Mouse (Mus musculus): ENCODE measurements at regions not wholly inside any gene's neighbourhood (a gene's known extent, or its start where the extent isn't known, plus 50 kb on each side); places are given as distances from the start of the nearest gene placed in this dataset.
A peak's percentile ranks its signal among the peaks of the same experiment; 100 is the strongest.

DNA sequence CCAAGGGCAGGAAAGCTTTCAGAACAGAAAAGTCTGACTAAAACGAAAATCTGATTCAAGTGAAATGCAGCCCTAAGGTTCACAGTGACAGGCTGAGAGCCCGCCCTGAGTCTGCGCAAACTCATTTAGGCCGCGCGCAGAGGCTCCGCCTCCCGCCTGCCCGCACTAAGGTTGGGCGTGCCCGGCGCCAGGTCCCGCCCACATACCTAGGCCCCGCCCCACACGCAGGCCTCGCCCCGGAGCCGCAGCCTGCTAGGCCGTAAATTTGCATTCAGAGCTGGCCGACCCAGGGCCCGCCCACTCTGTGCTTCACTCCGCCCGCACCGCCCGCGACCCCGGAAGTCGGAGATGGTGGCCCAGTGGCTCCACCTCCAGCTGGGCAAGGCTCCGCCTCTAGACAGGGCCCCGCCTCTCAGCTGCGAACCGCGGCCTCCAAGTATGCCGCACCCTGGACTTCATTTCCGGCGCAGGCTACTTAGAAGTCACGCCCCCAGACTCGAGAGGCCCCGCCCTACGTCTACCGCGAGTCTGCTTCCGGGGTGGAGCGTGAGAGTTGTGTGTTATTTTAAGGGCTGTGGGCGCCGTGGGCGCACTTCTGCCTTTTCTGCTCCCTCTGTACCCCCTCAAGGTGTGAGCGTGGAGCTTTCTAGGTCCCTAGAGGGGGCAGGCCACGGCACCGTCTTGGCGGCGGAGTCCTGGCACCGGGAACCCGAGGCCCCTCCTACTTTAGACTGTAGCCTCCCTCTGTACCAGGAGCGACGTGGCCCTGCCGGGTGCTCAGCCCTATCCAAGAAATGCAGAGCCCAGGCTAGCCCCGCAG is 52.3 kb upstream of the Wnt7b start:
- no peaks in the 10 kb centered on the region for H3K36me3 ChIP-seq (ENCODE audit: control insufficient read depth, insufficient read depth, low read length)
- no peaks in the 10 kb centered on the region for H3K9me3 ChIP-seq (ENCODE audit: control insufficient read depth, low read length)
- WGBS = under 1% methylated on average over 53 of the region's 58 CpGs
- 0 out of 2 replicates have a peak, but pooled peaks cover 3% of the 10 kb centered on the region for H3K4me1 ChIP-seq (ENCODE audit: control insufficient read depth, insufficient read depth, low read length)
- H3K27ac ChIP-seq (ENCODE audit: low read length) = peak overlapping the region; percentile 95
- H3K4me2 ChIP-seq (ENCODE audit: low read depth, low read length) = peak overlapping the region; percentile 66
- H3K9ac ChIP-seq (ENCODE audit: low read depth, low read length) = peak overlapping the region; percentile 87
- H3K4me3 ChIP-seq (ENCODE audit: low read length) = peak overlapping the region; percentile 76
- H3K27me3 ChIP-seq (replicated peaks; ENCODE audit: control insufficient read depth, insufficient read depth, low read length) = no peaks in the 10 kb centered on the region
- ATAC-seq = peak; percentile 98

DNA sequence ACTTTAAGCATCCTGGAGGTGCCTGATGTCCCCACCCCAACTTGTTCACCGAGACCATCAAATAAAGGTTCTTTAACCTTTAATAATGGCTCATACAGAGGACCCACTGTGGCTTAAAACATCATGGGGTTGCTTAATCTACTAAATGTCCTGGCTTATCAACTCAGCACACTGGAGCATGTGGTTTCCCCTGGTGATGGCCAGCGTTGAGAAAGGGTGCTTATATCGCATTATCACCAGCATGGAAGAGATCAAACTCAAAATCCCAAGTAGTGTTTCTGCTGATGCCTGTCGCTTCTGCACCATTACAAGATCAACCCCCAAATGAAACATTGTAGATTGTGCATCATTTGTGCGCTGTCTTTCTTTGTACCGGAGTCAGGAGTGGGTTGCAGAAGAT is 53.2 kb upstream of the Wnt7b start:
- Histone ChIP-seq H3K27ac (ENCODE audit: low read length) (no peak overlapping the region), H3K36me3 (ENCODE audit: control insufficient read depth, insufficient read depth, low read length) (no peaks in the 10 kb centered on the region), H3K4me3 (ENCODE audit: low read length) (peak overlapping the region; percentile 76; the same call in 1 of the 2 replicates), H3K9me3 (ENCODE audit: control insufficient read depth, low read length) (no peaks in the 10 kb centered on the region), H3K4me1 (ENCODE audit: control insufficient read depth, insufficient read depth, low read length) (0 out of 2 replicates have a peak, but pooled peaks cover 3% of the 10 kb centered on the region), H3K4me2 (ENCODE audit: low read depth, low read length) (peak overlapping the region; percentile 64; the same call in 1 of the 2 replicates), H3K9ac (ENCODE audit: low read depth, low read length) (peak overlapping the region; percentile 87), H3K27me3 (replicated peaks; ENCODE audit: control insufficient read depth, insufficient read depth, low read length) (no peaks in the 10 kb centered on the region)
- ATAC-seq = no peak
- WGBS = 92% methylated on average over 6 of the region's 6 CpGs

DNA sequence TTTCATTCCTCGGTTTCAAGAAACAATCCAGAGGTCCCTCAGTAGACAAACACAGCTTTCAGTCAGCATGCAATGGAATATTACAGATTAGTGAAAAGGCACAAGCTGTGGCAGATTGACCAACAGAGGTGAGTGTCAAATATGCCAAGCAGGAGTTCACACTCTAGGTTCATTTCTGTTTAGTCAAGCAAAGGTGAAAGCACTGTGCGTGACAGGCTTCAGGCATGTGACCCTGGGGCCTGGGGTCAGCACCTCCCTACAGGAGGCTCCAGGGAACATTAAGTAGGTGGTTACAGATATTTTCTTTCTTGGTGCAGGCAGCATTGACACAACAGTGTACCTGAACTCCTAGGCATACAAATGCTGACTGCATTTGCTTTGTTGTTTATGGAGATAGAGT is 57.3 kb upstream of the Wnt7b start:
- no peak for ATAC-seq
- 82% methylated on average over 2 of the region's 2 CpGs for WGBS
- H3K4me1 ChIP-seq (ENCODE audit: control insufficient read depth, insufficient read depth, low read length) = 0 out of 2 replicates have a peak, but pooled peaks cover 3% of the 10 kb centered on the region
- no peak overlapping the region for H3K27ac ChIP-seq (ENCODE audit: low read length)
- H3K9ac ChIP-seq (ENCODE audit: low read depth, low read length) = no peak overlapping the region
- no peaks in the 10 kb centered on the region for H3K9me3 ChIP-seq (ENCODE audit: control insufficient read depth, low read length)
- H3K36me3 ChIP-seq (ENCODE audit: control insufficient read depth, insufficient read depth, low read length) = no peaks in the 10 kb centered on the region
- H3K27me3 ChIP-seq (replicated peaks; ENCODE audit: control insufficient read depth, insufficient read depth, low read length) = no peaks in the 10 kb centered on the region
- H3K4me3 ChIP-seq (ENCODE audit: low read length) = no peak overlapping the region
- H3K4me2 ChIP-seq (ENCODE audit: low read depth, low read length) = no peak overlapping the region

DNA sequence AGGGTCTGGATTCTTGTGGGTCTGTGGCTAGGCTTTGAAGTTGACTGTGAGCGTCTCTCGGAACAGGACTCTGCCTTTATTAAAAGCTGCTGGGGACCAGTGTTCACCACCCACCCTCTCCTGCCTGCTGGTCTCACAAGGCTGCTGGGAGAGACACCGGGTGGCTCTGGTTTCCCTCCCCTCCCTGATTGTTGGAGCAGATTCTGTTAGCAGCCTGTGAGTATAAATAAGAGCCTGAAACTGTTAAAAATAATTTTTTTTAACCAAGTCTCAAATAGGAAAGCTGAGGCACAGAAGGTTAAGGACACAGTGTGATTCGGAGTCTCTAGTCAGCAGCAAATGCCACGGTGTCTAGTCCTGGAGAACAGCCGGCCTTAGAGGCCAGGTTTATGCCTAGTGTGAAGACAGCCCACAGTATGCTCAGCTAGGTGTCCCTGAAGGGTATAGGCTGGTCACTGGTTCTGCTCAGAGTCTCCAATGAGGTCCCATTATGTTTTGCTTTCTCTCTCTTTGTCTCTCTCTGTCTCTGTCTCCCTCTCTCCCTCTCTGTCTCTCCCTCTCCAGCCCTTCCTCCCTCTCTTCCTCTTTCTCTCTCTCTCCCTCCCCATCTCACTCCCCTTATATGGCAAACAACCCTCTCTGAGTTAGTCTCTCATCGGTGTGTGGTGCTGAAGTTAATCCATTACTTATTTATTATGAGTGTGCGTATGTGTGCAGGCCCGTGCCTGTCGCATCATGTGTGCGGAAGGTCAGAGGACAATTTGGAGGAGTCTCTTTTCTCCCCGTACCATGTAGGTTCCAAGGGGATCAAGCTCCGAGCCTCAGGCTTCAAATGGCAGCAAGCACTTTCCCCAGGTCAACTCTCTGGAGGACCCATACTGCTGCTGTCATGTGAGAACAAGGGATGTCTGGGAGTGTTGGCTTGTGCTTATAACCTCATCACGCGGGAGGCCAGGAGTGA is 59.1 kb upstream of the Wnt7b start:
- ATAC-seq = no peak
- WGBS = 71% methylated on average over 15 of the region's 15 CpGs
- Histone ChIP-seq H3K36me3 (ENCODE audit: control insufficient read depth, insufficient read depth, low read length) (no peaks in the 10 kb centered on the region), H3K4me3 (ENCODE audit: low read length) (no peak overlapping the region), H3K27ac (ENCODE audit: low read length) (no peak overlapping the region), H3K9ac (ENCODE audit: low read depth, low read length) (no peak overlapping the region), H3K4me2 (ENCODE audit: low read depth, low read length) (no peak overlapping the region), H3K4me1 (ENCODE audit: control insufficient read depth, insufficient read depth, low read length) (peaks cover 2% of the 10 kb centered on the region; the same call in 1 of the 2 replicates), H3K9me3 (ENCODE audit: control insufficient read depth, low read length) (no peaks in the 10 kb centered on the region), H3K27me3 (replicated peaks; ENCODE audit: control insufficient read depth, insufficient read depth, low read length) (no peaks in the 10 kb centered on the region)

DNA sequence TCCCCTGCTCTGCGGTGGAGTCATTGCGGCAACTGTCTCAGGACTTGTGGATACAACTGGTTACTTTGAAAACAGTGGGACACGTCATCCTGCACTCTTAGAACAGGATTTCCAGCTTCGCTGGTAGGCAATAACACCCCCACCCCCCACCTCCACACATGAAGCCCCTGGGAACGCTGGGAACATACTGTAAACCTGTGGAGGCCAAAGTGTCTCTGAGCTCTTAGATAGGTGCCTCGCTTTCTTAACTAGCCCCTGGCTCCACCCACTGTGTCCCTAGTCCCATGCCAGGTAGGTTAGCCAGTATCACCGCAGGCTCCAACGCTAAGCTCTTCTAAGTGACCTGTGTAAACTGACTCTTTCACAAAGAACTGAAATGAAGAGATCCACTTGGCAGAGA is 63.1 kb upstream of the Wnt7b start:
- Histone ChIP-seq H3K4me1 (ENCODE audit: control insufficient read depth, insufficient read depth, low read length) (peaks cover 6% of the 10 kb centered on the region), H3K27me3 (replicated peaks; ENCODE audit: control insufficient read depth, insufficient read depth, low read length) (no peaks in the 10 kb centered on the region), H3K4me2 (ENCODE audit: low read depth, low read length) (peak overlapping the region; percentile 93), H3K9ac (ENCODE audit: low read depth, low read length) (peak overlapping the region; percentile 91), H3K36me3 (ENCODE audit: control insufficient read depth, insufficient read depth, low read length) (no peaks in the 10 kb centered on the region), H3K27ac (ENCODE audit: low read length) (peak overlapping the region; percentile 90), H3K4me3 (ENCODE audit: low read length) (peak overlapping the region; percentile 61), H3K9me3 (ENCODE audit: control insufficient read depth, low read length) (no peaks in the 10 kb centered on the region)
- 59% methylated on average over 8 of the region's 8 CpGs for WGBS
- ATAC-seq = no peak

DNA sequence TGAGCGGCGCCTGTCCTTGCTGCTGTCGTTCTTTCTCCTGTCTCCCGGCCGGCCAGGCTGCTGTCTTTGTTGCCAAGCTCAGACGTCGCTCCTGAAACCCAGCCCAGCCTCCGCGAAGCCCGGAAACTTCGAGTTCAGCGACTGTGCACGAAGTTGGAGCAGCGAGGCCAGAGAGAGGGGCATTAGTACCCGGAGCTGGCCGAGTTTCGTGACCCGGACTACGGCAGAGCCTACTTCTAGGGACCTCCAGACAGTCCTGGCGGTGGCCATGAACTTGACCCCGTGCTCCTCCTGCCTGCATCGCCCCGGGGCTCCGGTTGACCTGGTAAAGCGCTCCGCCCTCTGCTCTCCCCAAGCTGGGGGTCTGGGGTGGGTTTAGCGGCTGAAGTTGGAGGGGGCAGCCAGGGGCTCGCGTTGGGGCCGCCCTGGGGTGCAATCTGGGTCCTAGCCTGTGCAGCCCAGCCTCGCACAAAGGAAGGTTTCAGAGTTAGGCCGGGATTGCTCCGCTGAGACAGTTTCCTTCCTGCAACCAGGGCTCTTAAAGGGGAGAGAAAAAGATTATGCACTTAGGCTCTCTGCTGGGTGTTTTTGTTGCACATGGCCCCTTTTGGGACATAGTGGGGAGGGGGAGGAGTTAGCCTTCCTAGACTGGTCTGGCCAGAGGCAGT is 63.8 kb upstream of the Wnt7b start:
- peak overlapping the region; percentile 61 for H3K4me3 ChIP-seq (ENCODE audit: low read length)
- H3K9me3 ChIP-seq (ENCODE audit: control insufficient read depth, low read length) = no peaks in the 10 kb centered on the region
- H3K27me3 ChIP-seq (replicated peaks; ENCODE audit: control insufficient read depth, insufficient read depth, low read length) = no peaks in the 10 kb centered on the region
- 2% methylated on average over 33 of the region's 33 CpGs for WGBS
- peaks cover 6% of the 10 kb centered on the region for H3K4me1 ChIP-seq (ENCODE audit: control insufficient read depth, insufficient read depth, low read length)
- H3K36me3 ChIP-seq (ENCODE audit: control insufficient read depth, insufficient read depth, low read length) = no peaks in the 10 kb centered on the region
- peak overlapping the region; percentile 91 for H3K9ac ChIP-seq (ENCODE audit: low read depth, low read length)
- peak overlapping the region; percentile 90 for H3K27ac ChIP-seq (ENCODE audit: low read length)
- ATAC-seq = peak; percentile 69
- peak overlapping the region; percentile 93 for H3K4me2 ChIP-seq (ENCODE audit: low read depth, low read length)

DNA sequence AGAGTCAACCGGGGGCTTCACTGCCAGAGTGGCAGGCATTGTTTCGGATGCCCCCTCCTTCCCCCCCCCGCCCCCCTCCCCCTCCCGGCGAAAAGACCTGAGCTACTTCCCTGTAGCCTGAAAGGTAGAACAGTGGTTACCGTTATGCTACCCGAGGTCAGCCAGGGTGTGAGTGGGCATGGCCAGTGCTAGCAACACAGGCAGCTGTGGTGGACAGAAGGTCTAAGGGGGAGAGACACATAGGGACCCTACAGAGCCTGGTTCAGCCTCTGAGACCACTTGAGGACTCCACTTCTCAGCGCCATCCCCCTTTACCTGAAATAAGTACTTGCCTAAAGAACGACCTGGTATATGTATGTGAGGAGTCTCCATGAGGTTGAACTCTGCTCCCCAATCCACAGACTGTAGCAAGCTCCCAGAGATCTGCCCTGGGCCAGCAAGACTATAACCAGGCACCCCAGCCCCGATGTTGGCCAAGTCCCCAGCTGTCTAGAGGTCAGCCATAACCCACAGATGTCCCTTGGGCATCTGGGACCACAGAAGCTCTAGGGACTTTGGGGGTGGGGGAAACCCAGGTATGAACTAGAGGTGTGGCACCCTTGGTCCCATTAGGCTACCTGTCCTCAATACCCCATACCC is 64.5 kb upstream of the Wnt7b start:
- H3K4me1 ChIP-seq (ENCODE audit: control insufficient read depth, insufficient read depth, low read length) = peaks cover 6% of the 10 kb centered on the region
- no peaks in the 10 kb centered on the region for H3K9me3 ChIP-seq (ENCODE audit: control insufficient read depth, low read length)
- peak overlapping the region; percentile 61 for H3K4me3 ChIP-seq (ENCODE audit: low read length)
- peak overlapping the region; percentile 90 for H3K27ac ChIP-seq (ENCODE audit: low read length)
- 33% methylated on average over 10 of the region's 10 CpGs for WGBS
- ATAC-seq = peak; percentile 52; the same call in 1 of the 2 replicates
- H3K9ac ChIP-seq (ENCODE audit: low read depth, low read length) = peak overlapping the region; percentile 91
- H3K36me3 ChIP-seq (ENCODE audit: control insufficient read depth, insufficient read depth, low read length) = no peaks in the 10 kb centered on the region
- peak overlapping the region; percentile 93 for H3K4me2 ChIP-seq (ENCODE audit: low read depth, low read length)
- 0 out of 2 replicates have a peak, but pooled peaks cover 6% of the 10 kb centered on the region for H3K27me3 ChIP-seq (replicated peaks; ENCODE audit: control insufficient read depth, insufficient read depth, low read length)

DNA sequence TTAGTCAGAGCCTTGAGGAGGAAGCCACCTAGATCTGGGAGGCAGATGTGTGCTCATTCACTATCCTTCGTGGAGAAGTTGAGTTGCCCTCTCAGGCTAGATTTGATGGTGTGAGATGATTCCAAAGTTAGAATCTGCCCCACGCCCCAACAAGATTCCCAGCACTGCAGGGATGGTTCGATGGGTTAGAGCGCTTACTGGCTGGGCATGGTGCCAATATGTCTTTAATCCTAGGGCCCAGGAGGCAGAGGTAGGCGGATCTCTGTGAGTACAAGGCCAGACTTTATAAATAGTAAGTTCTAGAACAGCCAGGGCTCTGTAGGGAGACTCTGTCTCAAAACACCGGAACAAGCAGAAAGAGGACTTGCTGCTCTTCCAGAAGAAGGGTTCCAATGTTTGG is 65.3 kb upstream of the Wnt7b start:
- 70% methylated on average over 6 of the region's 6 CpGs for WGBS
- H3K9ac ChIP-seq (ENCODE audit: low read depth, low read length) = no peak overlapping the region

More for the DNA sequence above, 65.3 kb upstream of the Wnt7b start:
- H3K4me1 ChIP-seq (ENCODE audit: control insufficient read depth, insufficient read depth, low read length) = peaks cover 9% of the 10 kb centered on the region
- H3K36me3 ChIP-seq (ENCODE audit: control insufficient read depth, insufficient read depth, low read length) = 0 out of 2 replicates have a peak, but pooled peaks cover 2% of the 10 kb centered on the region
- H3K27me3 ChIP-seq (replicated peaks; ENCODE audit: control insufficient read depth, insufficient read depth, low read length) = 0 out of 2 replicates have a peak, but pooled peaks cover 6% of the 10 kb centered on the region
- H3K9me3 ChIP-seq (ENCODE audit: control insufficient read depth, low read length) = no peaks in the 10 kb centered on the region
- H3K27ac ChIP-seq (ENCODE audit: low read length) = no peak overlapping the region
- H3K4me3 ChIP-seq (ENCODE audit: low read length) = no peak overlapping the region
- no peak overlapping the region for H3K4me2 ChIP-seq (ENCODE audit: low read depth, low read length)
- ATAC-seq = no peak

Measured in intestine, embryonic 16.5 days (tissue).